Mouse (Mus musculus): ENCODE data around the gene Egfl8.

- TF ChIP-seq GATA1 (IDR thresholded peaks at IDR 0.05; ENCODE audit: low read length) (no peak), TAL1 (IDR thresholded peaks at IDR 0.05; ENCODE audit: low read length) (no peak)
Observed at GRCm38 (mm10) chr17:34578070-34578469, 37.7 kb downstream of the Egfl8 start.
